Mouse (Mus musculus) midbrain, embryonic 14.5 days (tissue): ENCODE results near the gene Notch4. TPM values are rescaled to one million over a fixed set of nuclear protein-coding genes. Genes with fewer than 3 reads are reported as not detected.

Experiments
- ATAC-seq: fragments of 200-750 bp; cut with Nextera tagmentation; 2 replicates; pipeline ENCODE4 v1.8.0; 2017; ENCODE audit warnings: moderate number of reproducible peaks, moderate library complexity; ENCODE audit not compliant: low FRiP score, low TSS enrichment
- DNase-seq: peaks from one replicate; pipeline ENCODE4 v3.0.0-alpha.2; 2015
- H3K27ac ChIP-seq: fragments of 300-500 bp; sonication (generic); replicated peaks from 2 replicates; pipeline ENCODE4 v1.5.1; 2014; ENCODE audit warnings: mild to moderate bottlenecking, low read depth, low read length, moderate library complexity
- H3K27me3 ChIP-seq: fragments of 300-500 bp; sonication (generic); 2 replicates; pipeline ENCODE4 v1.6.1; 2014; ENCODE audit warnings: low read length, control low read depth, mixed read lengths; ENCODE audit not compliant: control insufficient read depth, insufficient read depth
- H3K36me3 ChIP-seq: fragments of 300-500 bp; sonication (generic); 2 replicates; pipeline ENCODE4 v1.6.1; 2014; ENCODE audit warnings: low read length, control low read depth; ENCODE audit not compliant: control insufficient read depth, insufficient read depth
- H3K4me1 ChIP-seq: fragments of 300-500 bp; sonication (generic); 2 replicates; pipeline ENCODE4 v1.6.1; 2014; ENCODE audit warnings: mild to moderate bottlenecking, antibody characterized with exemption, low read length, control low read depth; ENCODE audit not compliant: control insufficient read depth, insufficient read depth
- H3K4me2 ChIP-seq: fragments of 300-500 bp; sonication (generic); 2 replicates; pipeline ENCODE4 v1.6.1; 2014; ENCODE audit warnings: mild to moderate bottlenecking, low read length, moderate library complexity
- H3K4me3 ChIP-seq: fragments of 300-500 bp; sonication (generic); replicated peaks from 2 replicates; pipeline ENCODE4 v1.5.1; 2014; ENCODE audit warnings: low read depth, low read length
- H3K9ac ChIP-seq: fragments of 300-500 bp; sonication (generic); replicated peaks from 2 replicates; pipeline ENCODE4 v1.6.1; 2014; ENCODE audit warnings: mild to moderate bottlenecking, low read length, moderate library complexity
- H3K9me3 ChIP-seq: fragments of 300-500 bp; sonication (generic); 2 replicates; pipeline ENCODE4 v1.6.1; 2016; ENCODE audit warnings: low read length, control low read depth, mixed read lengths; ENCODE audit not compliant: control insufficient read depth
- WGBS: fragments of 180-500 bp; shearing (Covaris S2); extraction: QIAGEN DNeasy Blood & Tissue Kit; methylation state at CpG from one replicate; pipeline ENCODE4 v1.1.7; 2014; 5-methylcytosine and 5-hydroxymethylcytosine counted together
- polyA plus RNA-seq: library from polyadenylated mRNA; unstranded; fragments of >200 nt; fragmentation: Nextera tagmentation; extraction: Ambion mirVana; gene quantifications from 2 replicates; pipeline ENCODE4 v1.2.1, GENCODE M21; 2014

Gene Notch4
- polyA plus RNA-seq, 1 experiment from 2014 or later: 10.3 TPM

DNA sequence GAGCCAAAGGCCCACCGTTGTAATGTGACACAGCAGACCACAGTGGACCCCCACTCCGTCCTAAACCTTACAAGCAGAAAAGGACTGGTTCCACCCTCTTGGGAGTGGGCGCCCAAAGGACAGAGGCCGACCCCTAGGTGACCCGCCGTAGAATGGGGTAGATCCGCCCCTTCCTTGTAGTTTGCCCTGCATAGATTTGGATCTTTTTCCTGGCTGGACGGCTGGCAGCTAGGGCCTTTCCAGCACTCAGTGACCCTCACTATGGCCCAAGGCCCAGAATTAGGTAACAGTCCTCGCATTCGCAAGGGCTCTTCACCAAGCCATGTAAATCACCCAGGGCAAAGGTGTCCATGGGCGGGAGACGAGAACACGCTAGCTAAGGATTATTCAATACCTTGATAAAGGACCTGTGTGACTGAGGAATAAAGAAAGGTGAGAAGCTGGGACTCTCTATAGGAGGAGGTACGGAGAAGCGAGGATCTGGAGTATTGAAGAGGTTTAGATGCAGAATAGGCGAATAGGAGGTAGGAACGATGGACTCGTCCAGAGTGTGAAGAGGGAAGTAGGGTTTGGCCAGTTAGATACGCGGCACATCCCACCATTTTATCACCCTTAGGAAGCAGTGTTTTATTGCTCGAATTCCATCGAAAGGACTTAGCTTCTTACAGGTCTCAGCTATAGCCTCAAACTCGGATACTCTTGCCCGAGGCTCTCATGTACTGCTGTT lies 40.6 kb downstream of the Notch4 start:
- Histone ChIP-seq H3K4me1 (peaks cover 28% of the 10 kb centered on the region), H3K9me3 (no peaks in the 10 kb centered on the region), H3K27ac (peak overlapping the region; percentile 85), H3K27me3 (no peaks in the 10 kb centered on the region), H3K36me3 (peaks cover 17% of the 10 kb centered on the region), H3K4me3 (peak overlapping the region; percentile 93), H3K4me2 (peak overlapping the region; percentile 97), H3K9ac (peak overlapping the region; percentile 90)
- ATAC-seq (no peak), DNase-seq (no peak)
- 16% methylated on average over 24 of the region's 24 CpGs for WGBS

GRCm38 (mm10) chr17:34605609-34606008 lies 41.5 kb downstream of the Notch4 start:
- Histone ChIP-seq H3K4me3 (peak overlapping the region; percentile 93), H3K9ac (peak overlapping the region; percentile 90), H3K36me3 (peaks cover 18% of the 10 kb centered on the region), H3K4me2 (peak overlapping the region; percentile 97), H3K4me1 (peaks cover 28% of the 10 kb centered on the region), H3K27ac (peak overlapping the region; percentile 85), H3K9me3 (no peaks in the 10 kb centered on the region), H3K27me3 (no peaks in the 10 kb centered on the region)
- DNase-seq (peak; percentile 96), ATAC-seq (peak; percentile 53)
- WGBS: under 1% methylated on average over 30 of the region's 30 CpGs

GRCm38 (mm10) chr17:34606186-34607039 lies 42.3 kb downstream of the Notch4 start:
- Histone ChIP-seq H3K27me3 (no peaks in the 10 kb centered on the region), H3K9ac (peak overlapping the region; percentile 90), H3K27ac (peak overlapping the region; percentile 85), H3K9me3 (no peaks in the 10 kb centered on the region), H3K4me1 (peaks cover 28% of the 10 kb centered on the region), H3K4me3 (peak overlapping the region; percentile 93), H3K36me3 (peaks cover 20% of the 10 kb centered on the region), H3K4me2 (peak overlapping the region; percentile 97)
- WGBS: 18% methylated on average over 32 of the region's 32 CpGs
- DNase-seq (no peak), ATAC-seq (no peak)

DNA sequence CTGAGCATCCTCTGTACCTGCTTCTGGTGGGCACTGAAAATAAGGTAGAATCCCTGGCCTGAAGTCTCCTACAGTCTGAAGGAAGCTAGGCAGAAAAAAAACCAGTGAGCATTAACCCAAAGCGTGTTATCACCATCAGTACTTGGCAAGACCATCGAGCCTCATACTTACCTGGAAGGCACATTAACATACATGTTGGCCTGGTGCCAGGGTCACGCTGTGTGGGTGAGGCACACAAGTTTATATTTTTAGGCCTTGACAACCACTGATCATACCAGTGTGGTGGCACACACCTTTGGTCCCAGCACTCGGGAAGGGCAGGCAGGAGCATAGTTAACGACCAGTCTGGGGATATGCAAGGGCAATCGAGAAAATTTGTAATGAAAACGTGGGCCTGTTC lies 43.9 kb downstream of the Notch4 start:
- H3K4me2 ChIP-seq: no peak overlapping the region
- H3K27ac ChIP-seq: no peak overlapping the region
- no peak overlapping the region for H3K4me3 ChIP-seq
- H3K9ac ChIP-seq: no peak overlapping the region
- DNase-seq (no peak), ATAC-seq (no peak)
- H3K36me3 ChIP-seq: peaks cover 30% of the 10 kb centered on the region
- H3K27me3 ChIP-seq: no peaks in the 10 kb centered on the region
- H3K4me1 ChIP-seq: peaks cover 22% of the 10 kb centered on the region
- no peaks in the 10 kb centered on the region for H3K9me3 ChIP-seq
- WGBS: 89% methylated on average over 7 of the region's 7 CpGs

- DNase-seq (no peak), ATAC-seq (no peak)
- Histone ChIP-seq H3K9me3 (no peaks in the 10 kb centered on the region), H3K27ac (no peak overlapping the region), H3K36me3 (peaks cover 59% of the 10 kb centered on the region), H3K4me1 (peaks cover 12% of the 10 kb centered on the region), H3K9ac (0 out of 2 replicates have a peak overlapping the region, but pooled peaks have one; percentile 14), H3K4me2 (no peak overlapping the region), H3K27me3 (no peaks in the 10 kb centered on the region), H3K4me3 (no peak overlapping the region)
- WGBS: 98% methylated on average over 8 of the region's 8 CpGs
Observed at GRCm38 (mm10) chr17:34611050-34611449, 47.0 kb downstream of the Notch4 start.

- DNase-seq (no peak), ATAC-seq (no peak)
- Histone ChIP-seq H3K36me3 (peaks cover 73% of the 10 kb centered on the region), H3K27me3 (no peaks in the 10 kb centered on the region), H3K4me3 (no peak overlapping the region), H3K4me2 (no peak overlapping the region), H3K4me1 (no peaks in the 10 kb centered on the region), H3K9ac (no peak overlapping the region), H3K9me3 (no peaks in the 10 kb centered on the region), H3K27ac (no peak overlapping the region)
- WGBS: 91% methylated on average over 11 of the region's 11 CpGs
Observed at GRCm38 (mm10) chr17:34613054-34613645, 49.1 kb downstream of the Notch4 start.

DNA sequence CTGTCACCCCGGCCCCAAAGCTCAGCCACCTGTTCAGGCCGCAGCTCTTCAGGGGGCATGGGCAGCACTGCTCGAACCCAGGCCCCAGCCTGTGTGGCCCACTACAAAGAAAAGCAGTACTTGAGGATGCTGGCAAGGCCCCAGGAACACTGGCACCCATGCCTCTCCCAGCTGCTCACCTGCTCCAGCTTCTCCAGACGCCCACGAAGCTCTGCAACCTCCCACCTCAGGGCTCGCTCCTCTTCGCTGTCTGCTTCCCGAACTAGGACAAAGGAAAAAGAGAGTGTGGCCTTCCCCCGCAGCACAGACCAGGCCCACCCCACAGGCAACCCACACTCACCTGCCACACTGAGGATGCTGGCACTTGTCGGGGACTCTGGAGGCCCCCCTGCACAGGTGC lies 49.8 kb downstream of the Notch4 start:
- no peak for DNase-seq
- WGBS: 91% methylated on average over 10 of the region's 10 CpGs
- Histone ChIP-seq H3K4me3 (no peak overlapping the region), H3K27ac (no peak overlapping the region), H3K36me3 (peaks cover 73% of the 10 kb centered on the region), H3K4me2 (no peak overlapping the region), H3K9me3 (no peaks in the 10 kb centered on the region), H3K27me3 (no peaks in the 10 kb centered on the region), H3K4me1 (no peaks in the 10 kb centered on the region), H3K9ac (no peak overlapping the region)
- ATAC-seq: no peak

- Histone ChIP-seq H3K9ac (no peak within 1 kb of the TSS), H3K27me3 (no peaks in the 10 kb centered on the region), H3K4me1 (no peaks in the 10 kb centered on the region), H3K27ac (no peak within 1 kb of the TSS; the same call in 1 of the 2 replicates), H3K4me2 (no peak within 1 kb of the TSS), H3K36me3 (peaks cover 67% of the 10 kb centered on the region), H3K9me3 (no peaks in the 10 kb centered on the region), H3K4me3 (no peak within 1 kb of the TSS)
- no peak for DNase-seq
- no peak for ATAC-seq
- WGBS: 60% methylated on average over 6 of the region's 6 CpGs
Observed at GRCm38 (mm10) chr17:34615871-34616270, 51.8 kb downstream of the Notch4 start, which contains the start of gene Egfl8. TSS of gene Egfl8 (minus strand) at chr17:34615971.
